Mouse (Mus musculus): ENCODE measurements around the gene Fam196a.

The Fam196a gene

DNA sequence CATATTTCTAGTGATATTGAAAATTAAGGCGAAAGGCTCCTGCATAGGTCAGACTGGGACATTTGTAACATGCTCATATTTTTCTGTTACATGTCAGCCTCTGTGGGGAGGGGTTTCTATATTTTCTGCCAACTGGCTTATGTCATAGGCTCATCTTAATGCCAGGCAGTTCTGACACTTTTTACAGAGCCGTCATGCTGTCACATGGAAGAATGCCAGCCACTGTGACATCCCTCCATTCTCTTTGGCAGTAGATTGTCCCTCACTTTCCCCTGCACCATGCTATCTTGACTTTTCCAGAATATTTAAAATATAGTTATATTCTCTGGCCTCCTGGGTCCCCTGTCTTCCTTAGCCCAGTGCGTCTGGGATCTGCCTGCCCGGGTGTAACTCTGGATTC lies 95.5 kb downstream of the Fam196a start:
- DNase-seq (ENCODE audit: extremely low read depth, insufficient read length, low spot score) = no peak

DNA sequence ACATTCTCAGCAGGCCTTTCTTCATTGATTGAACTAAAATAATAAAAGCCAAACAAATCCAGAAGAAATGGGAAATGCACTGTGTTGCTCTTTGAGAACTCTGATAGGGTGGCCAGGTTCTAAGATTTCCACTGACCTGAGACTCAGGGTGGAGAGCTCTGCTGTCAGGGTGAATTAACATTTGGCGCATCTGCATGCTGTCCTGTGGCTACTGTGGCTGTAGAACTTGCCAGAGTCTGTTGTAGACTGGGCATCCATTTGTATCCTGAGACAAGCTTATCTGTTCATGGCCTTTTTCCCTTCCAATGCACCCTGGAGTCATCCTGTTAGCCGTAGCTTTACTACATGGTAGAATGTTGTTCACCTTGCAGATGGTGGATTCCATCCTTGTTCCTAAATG lies 98.2 kb downstream of the Fam196a start:
- no peak for DNase-seq (ENCODE audit: extremely low read depth, insufficient read length, low spot score)
